Mouse (Mus musculus): ENCODE measurements at regions not wholly inside any gene's neighbourhood (a gene's known extent, or its start where the extent isn't known, plus 50 kb on each side); places are given as distances from the start of the nearest gene placed in this dataset.

DNA sequence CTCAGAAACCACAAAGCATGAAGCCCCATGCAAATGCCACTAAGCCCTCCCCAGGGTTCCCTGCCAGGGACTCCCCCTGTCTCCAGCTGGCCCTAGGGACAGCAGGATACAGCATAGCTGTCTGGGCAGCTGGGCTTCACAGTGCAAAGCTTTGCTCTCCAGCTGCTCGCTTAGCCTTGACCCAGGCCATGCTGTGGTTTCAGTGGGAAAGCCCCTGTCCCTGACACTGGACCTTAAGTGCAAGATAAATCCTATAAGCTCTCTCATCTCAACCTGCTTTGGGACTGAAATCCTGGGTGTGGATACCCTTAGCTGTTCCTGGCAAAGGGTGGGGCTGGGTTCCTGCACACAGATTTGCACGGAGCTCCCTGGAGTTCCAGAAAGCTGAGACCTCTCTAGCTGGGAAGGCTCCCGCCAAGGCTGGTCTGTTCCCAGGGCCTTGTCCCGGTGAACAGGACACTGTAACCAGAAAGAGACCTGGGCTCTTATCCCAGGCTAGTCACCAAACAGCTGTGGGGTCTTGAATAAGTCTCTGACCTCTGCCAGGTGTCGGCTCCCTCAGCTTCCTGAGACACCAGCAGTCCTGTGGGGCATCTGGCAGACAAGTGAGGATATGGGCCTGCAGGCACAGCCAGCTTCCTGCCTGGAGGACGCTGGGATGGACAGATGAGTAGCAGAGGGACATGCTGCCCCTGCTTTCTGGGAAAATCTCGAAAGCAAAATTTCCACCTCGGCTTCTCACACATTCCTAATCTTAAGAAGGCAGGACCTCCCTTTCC, 299.7 kb downstream of the Tns1 start:
- Histone ChIP-seq H3K4me3 (replicated peaks; ENCODE audit: insufficient read depth, low read depth, low read length) (no peak overlapping the region), H3K27ac (ENCODE audit: insufficient read depth, low read length) (no peak overlapping the region), H3K4me1 (ENCODE audit: control insufficient read depth, insufficient read depth, low read length) (peaks cover 35% of the 10 kb centered on the region), H3K27me3 (ENCODE audit: control insufficient read depth, insufficient read depth, low read length) (no peaks in the 10 kb centered on the region)
- TF ChIP-seq POLR2A (IDR thresholded peaks at IDR 0.05; ENCODE audit: borderline replicate concordance, insufficient read depth, low read length): no peak
- TF ChIP-seq CTCF (IDR thresholded peaks at IDR 0.05; ENCODE audit: borderline replicate concordance, insufficient read depth, low read depth, low read length): no peak
- 73% methylated on average over 8 of the region's 8 CpGs for WGBS
- peak in 1 of 2 experiments; percentile 23 for DNase-seq

GRCm38 (mm10) chr1:73823726-73824125, 300.5 kb downstream of the Tns1 start:
- TF ChIP-seq POLR2A (IDR thresholded peaks at IDR 0.05; ENCODE audit: borderline replicate concordance, insufficient read depth, low read length) (no peak), CTCF (IDR thresholded peaks at IDR 0.05; ENCODE audit: borderline replicate concordance, insufficient read depth, low read depth, low read length) (no peak)
- no peak for DNase-seq
- Histone ChIP-seq H3K4me3 (replicated peaks; ENCODE audit: insufficient read depth, low read depth, low read length) (no peak overlapping the region), H3K4me1 (ENCODE audit: control insufficient read depth, insufficient read depth, low read length) (peaks cover 33% of the 10 kb centered on the region), H3K27me3 (ENCODE audit: control insufficient read depth, insufficient read depth, low read length) (no peaks in the 10 kb centered on the region), H3K27ac (ENCODE audit: insufficient read depth, low read length) (no peak overlapping the region)
- 96% methylated on average over 10 of the region's 10 CpGs for WGBS

DNA sequence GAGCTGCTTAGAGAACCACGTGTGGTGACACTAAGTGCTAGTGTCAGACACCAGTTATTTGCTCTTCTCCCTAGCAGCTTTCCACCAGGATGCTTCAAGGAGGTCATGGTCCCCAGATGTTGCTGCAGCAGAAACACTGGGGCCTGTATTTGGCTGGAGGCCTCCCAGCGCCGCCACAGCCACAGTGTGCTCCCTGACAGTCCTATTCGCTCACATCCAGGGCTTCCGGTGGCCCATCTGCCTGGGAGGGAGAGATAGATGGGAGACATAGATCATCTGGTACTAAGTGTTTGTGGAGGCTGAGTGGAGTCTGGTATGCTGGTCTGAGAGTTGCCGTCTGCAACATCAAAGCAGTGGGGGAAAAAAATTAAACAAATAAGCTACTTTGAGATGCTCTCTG, 301.6 kb downstream of the Tns1 start:
- Histone ChIP-seq H3K4me1 (ENCODE audit: control insufficient read depth, insufficient read depth, low read length) (peaks cover 25% of the 10 kb centered on the region), H3K27me3 (ENCODE audit: control insufficient read depth, insufficient read depth, low read length) (no peaks in the 10 kb centered on the region), H3K27ac (ENCODE audit: insufficient read depth, low read length) (no peak overlapping the region), H3K4me3 (replicated peaks; ENCODE audit: insufficient read depth, low read depth, low read length) (no peak overlapping the region)
- 84% methylated on average over 6 of the region's 6 CpGs for WGBS
- DNase-seq: no peak
- TF ChIP-seq CTCF (IDR thresholded peaks at IDR 0.05; ENCODE audit: borderline replicate concordance, insufficient read depth, low read depth, low read length): no peak
- no peak for TF ChIP-seq POLR2A (IDR thresholded peaks at IDR 0.05; ENCODE audit: borderline replicate concordance, insufficient read depth, low read length)

DNA sequence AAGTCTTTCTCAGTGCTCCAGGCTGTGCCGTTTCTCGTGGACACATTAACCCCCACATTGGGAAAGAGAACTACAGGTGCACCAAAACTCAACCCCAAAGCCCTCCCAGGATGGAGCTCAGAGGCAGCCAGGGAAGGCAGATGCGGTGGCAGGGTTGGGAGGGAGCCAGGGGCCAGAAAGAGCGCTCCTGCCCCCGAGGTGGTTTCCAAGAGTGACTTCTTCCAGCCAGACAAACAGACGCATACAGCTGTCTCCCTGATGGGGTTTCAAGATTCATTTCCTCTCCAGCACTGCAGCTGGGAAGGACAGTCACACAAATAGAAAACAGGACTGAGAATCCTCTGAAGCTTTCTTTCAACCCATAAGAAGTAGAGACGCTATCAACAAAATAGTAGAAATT, 303.5 kb downstream of the Tns1 start:
- H3K27me3 ChIP-seq (ENCODE audit: control insufficient read depth, insufficient read depth, low read length): no peaks in the 10 kb centered on the region
- DNase-seq: no peak
- 43% methylated on average over 7 of the region's 7 CpGs for WGBS
- TF ChIP-seq POLR2A (IDR thresholded peaks at IDR 0.05; ENCODE audit: borderline replicate concordance, insufficient read depth, low read length): no peak
- no peak for TF ChIP-seq CTCF (IDR thresholded peaks at IDR 0.05; ENCODE audit: borderline replicate concordance, insufficient read depth, low read depth, low read length)
- no peak overlapping the region for H3K27ac ChIP-seq (ENCODE audit: insufficient read depth, low read length)
- H3K4me1 ChIP-seq (ENCODE audit: control insufficient read depth, insufficient read depth, low read length): peaks cover 8% of the 10 kb centered on the region
- H3K4me3 ChIP-seq (replicated peaks; ENCODE audit: insufficient read depth, low read depth, low read length): no peak overlapping the region

DNA sequence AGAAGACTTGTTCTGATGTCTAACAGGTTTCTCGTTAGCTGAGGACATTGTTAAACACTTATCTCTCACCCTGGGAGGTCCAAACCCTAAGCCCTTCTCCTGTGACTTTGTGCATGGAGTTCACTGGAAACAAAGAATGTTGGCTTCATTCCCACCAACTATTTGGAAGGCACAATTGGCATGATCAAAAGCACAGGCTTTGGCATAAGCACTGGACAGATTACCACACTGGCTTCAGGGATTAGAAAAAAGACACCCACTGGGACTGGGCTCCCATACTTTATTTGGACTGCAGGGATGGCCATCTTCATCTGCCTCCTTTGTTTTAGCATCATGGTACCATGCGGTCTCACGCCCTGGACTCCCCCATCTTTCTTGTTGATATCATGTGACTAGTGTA, 317.0 kb downstream of the Tns1 start:
- TF ChIP-seq POLR2A (IDR thresholded peaks at IDR 0.05; ENCODE audit: borderline replicate concordance, insufficient read depth, low read length): no peak
- no peak for TF ChIP-seq CTCF (IDR thresholded peaks at IDR 0.05; ENCODE audit: borderline replicate concordance, insufficient read depth, low read depth, low read length)

GRCm38 (mm10) chr1:73805156-73805555, 319.1 kb downstream of the Tns1 start:
- TF ChIP-seq CTCF (IDR thresholded peaks at IDR 0.05; ENCODE audit: borderline replicate concordance, insufficient read depth, low read depth, low read length): no peak
- no peak for TF ChIP-seq POLR2A (IDR thresholded peaks at IDR 0.05; ENCODE audit: borderline replicate concordance, insufficient read depth, low read length)
- no peaks in the 10 kb centered on the region for H3K27me3 ChIP-seq (ENCODE audit: control insufficient read depth, insufficient read depth, low read length)
- no peak overlapping the region for H3K27ac ChIP-seq (ENCODE audit: insufficient read depth, low read length)
- WGBS: 86% methylated on average over 9 of the region's 9 CpGs
- peaks cover 2% of the 10 kb centered on the region for H3K4me1 ChIP-seq (ENCODE audit: control insufficient read depth, insufficient read depth, low read length)
- no peak overlapping the region for H3K4me3 ChIP-seq (replicated peaks; ENCODE audit: insufficient read depth, low read depth, low read length)
- DNase-seq: no peak

More for the DNA sequence above, 317.0 kb downstream of the Tns1 start:
- peaks cover 2% of the 10 kb centered on the region for H3K4me1 ChIP-seq (ENCODE audit: control insufficient read depth, insufficient read depth, low read length)
- no peak overlapping the region for H3K4me3 ChIP-seq (replicated peaks; ENCODE audit: insufficient read depth, low read depth, low read length)
- H3K27ac ChIP-seq (ENCODE audit: insufficient read depth, low read length): no peak overlapping the region
- no peaks in the 10 kb centered on the region for H3K27me3 ChIP-seq (ENCODE audit: control insufficient read depth, insufficient read depth, low read length)
- WGBS: 64% methylated on average over 3 of the region's 3 CpGs
- no peak for DNase-seq

GRCm38 (mm10) chr1:73799996-73800395, 324.3 kb downstream of the Tns1 start:
- no peaks in the 10 kb centered on the region for H3K27me3 ChIP-seq (ENCODE audit: control insufficient read depth, insufficient read depth, low read length)
- H3K4me1 ChIP-seq (ENCODE audit: control insufficient read depth, insufficient read depth, low read length): no peaks in the 10 kb centered on the region
- H3K27ac ChIP-seq (ENCODE audit: insufficient read depth, low read length): no peak overlapping the region
- no peak for DNase-seq
- 95% methylated on average over 1 of the region's 1 CpGs for WGBS
- TF ChIP-seq POLR2A (IDR thresholded peaks at IDR 0.05; ENCODE audit: borderline replicate concordance, insufficient read depth, low read length): no peak
- no peak for TF ChIP-seq CTCF (IDR thresholded peaks at IDR 0.05; ENCODE audit: borderline replicate concordance, insufficient read depth, low read depth, low read length)
- H3K4me3 ChIP-seq (replicated peaks; ENCODE audit: insufficient read depth, low read depth, low read length): no peak overlapping the region

- H3K4me3 ChIP-seq (replicated peaks; ENCODE audit: insufficient read depth, low read depth, low read length): no peak overlapping the region
- no peak overlapping the region for H3K27ac ChIP-seq (ENCODE audit: insufficient read depth, low read length)
- no peak for DNase-seq
- TF ChIP-seq POLR2A (IDR thresholded peaks at IDR 0.05; ENCODE audit: borderline replicate concordance, insufficient read depth, low read length) (no peak), CTCF (IDR thresholded peaks at IDR 0.05; ENCODE audit: borderline replicate concordance, insufficient read depth, low read depth, low read length) (no peak)
- no peaks in the 10 kb centered on the region for H3K27me3 ChIP-seq (ENCODE audit: control insufficient read depth, insufficient read depth, low read length)
- no peaks in the 10 kb centered on the region for H3K4me1 ChIP-seq (ENCODE audit: control insufficient read depth, insufficient read depth, low read length)
- 63% methylated on average over 8 of the region's 8 CpGs for WGBS
Observed at GRCm38 (mm10) chr1:73799246-73799645, 325.0 kb downstream of the Tns1 start.

Measured in cerebellum, adult 2 months (tissue).